Mouse (Mus musculus): ENCODE data around the gene Tada2a. TPM values are rescaled to one million over a fixed set of nuclear protein-coding genes. Genes with fewer than 3 reads are reported as not detected.

Gene Tada2a
- polyA plus RNA-seq, 1 experiment from 2014 or later = 30.5 TPM

GRCm38 (mm10) chr11:84048411-84048810 is 81.0 kb downstream of the Tada2a start:
- H3K27me3 ChIP-seq (ENCODE audit: insufficient read depth, poor library complexity, severe bottlenecking) = no peaks in the 10 kb centered on the region
- H3K4me3 ChIP-seq = no peak overlapping the region
- H3K27ac ChIP-seq = no peak overlapping the region
- no peak for DNase-seq (ENCODE audit: low spot score)
- WGBS = 76% methylated on average over 10 of the region's 10 CpGs
- H3K4me1 ChIP-seq (replicated peaks) = peaks cover 61% of the 10 kb centered on the region
- H3K9me3 ChIP-seq = no peaks in the 10 kb centered on the region
- H3K36me3 ChIP-seq = no peaks in the 10 kb centered on the region

- H3K27me3 ChIP-seq (ENCODE audit: insufficient read depth, poor library complexity, severe bottlenecking) = no peaks in the 10 kb centered on the region
- H3K27ac ChIP-seq = no peak overlapping the region
- no peaks in the 10 kb centered on the region for H3K36me3 ChIP-seq
- WGBS = 71% methylated on average over 4 of the region's 4 CpGs
- H3K4me1 ChIP-seq (replicated peaks) = peaks cover 64% of the 10 kb centered on the region
- H3K9me3 ChIP-seq = no peaks in the 10 kb centered on the region
- DNase-seq (ENCODE audit: low spot score) = no peak
- no peak overlapping the region for H3K4me3 ChIP-seq
Measured at GRCm38 (mm10) chr11:84047270-84047669, 82.1 kb downstream of the Tada2a start.

- Histone ChIP-seq H3K4me1 (replicated peaks) (peaks cover 77% of the 10 kb centered on the region), H3K9me3 (no peaks in the 10 kb centered on the region), H3K36me3 (peaks cover 16% of the 10 kb centered on the region), H3K27me3 (ENCODE audit: insufficient read depth, poor library complexity, severe bottlenecking) (no peaks in the 10 kb centered on the region), H3K27ac (peak overlapping the region; percentile 57), H3K4me3 (no peak overlapping the region)
- DNase-seq (ENCODE audit: low spot score) = no peak
- 35% methylated on average over 1 of the region's 1 CpGs for WGBS
Measured at GRCm38 (mm10) chr11:84044988-84045387, 84.4 kb downstream of the Tada2a start.

GRCm38 (mm10) chr11:84042808-84043762 is 86.3 kb downstream of the Tada2a start:
- peak; percentile 86 for DNase-seq (ENCODE audit: low spot score)
- H3K27ac ChIP-seq = peak overlapping the region; percentile 78
- 0 out of 2 replicates have a peak overlapping the region, but pooled peaks have one; percentile 3 for H3K4me3 ChIP-seq
- no peaks in the 10 kb centered on the region for H3K27me3 ChIP-seq (ENCODE audit: insufficient read depth, poor library complexity, severe bottlenecking)
- WGBS = 35% methylated on average over 14 of the region's 14 CpGs
- peaks cover 79% of the 10 kb centered on the region for H3K4me1 ChIP-seq (replicated peaks)
- peaks cover 34% of the 10 kb centered on the region for H3K36me3 ChIP-seq
- H3K9me3 ChIP-seq = no peaks in the 10 kb centered on the region

- no peaks in the 10 kb centered on the region for H3K9me3 ChIP-seq
- WGBS = 82% methylated on average over 6 of the region's 6 CpGs
- H3K27me3 ChIP-seq (ENCODE audit: insufficient read depth, poor library complexity, severe bottlenecking) = no peaks in the 10 kb centered on the region
- H3K27ac ChIP-seq = no peak overlapping the region
- no peak overlapping the region for H3K4me3 ChIP-seq
- peaks cover 50% of the 10 kb centered on the region for H3K36me3 ChIP-seq
- peaks cover 62% of the 10 kb centered on the region for H3K4me1 ChIP-seq (replicated peaks)
- DNase-seq (ENCODE audit: low spot score) = no peak
Measured at GRCm38 (mm10) chr11:84040621-84041020, 88.8 kb downstream of the Tada2a start.

- Histone ChIP-seq H3K27me3 (ENCODE audit: insufficient read depth, poor library complexity, severe bottlenecking) (no peaks in the 10 kb centered on the region), H3K27ac (no peak overlapping the region), H3K4me3 (no peak overlapping the region), H3K9me3 (no peaks in the 10 kb centered on the region), H3K36me3 (peaks cover 78% of the 10 kb centered on the region), H3K4me1 (replicated peaks) (peaks cover 5% of the 10 kb centered on the region)
- no peak for DNase-seq (ENCODE audit: low spot score)
- 89% methylated on average over 5 of the region's 5 CpGs for WGBS
Measured at GRCm38 (mm10) chr11:84033671-84034070, 95.7 kb downstream of the Tada2a start.

GRCm38 (mm10) chr11:84032559-84032958 is 96.8 kb downstream of the Tada2a start:
- H3K36me3 ChIP-seq = peaks cover 82% of the 10 kb centered on the region

GRCm38 (mm10) chr11:84031971-84032370 is 97.4 kb downstream of the Tada2a start:
- Histone ChIP-seq H3K36me3 (peaks cover 87% of the 10 kb centered on the region), H3K27me3 (ENCODE audit: insufficient read depth, poor library complexity, severe bottlenecking) (no peaks in the 10 kb centered on the region), H3K27ac (no peak overlapping the region), H3K4me3 (no peak overlapping the region), H3K4me1 (replicated peaks) (no peaks in the 10 kb centered on the region), H3K9me3 (no peaks in the 10 kb centered on the region)
- peak; percentile 46 for DNase-seq (ENCODE audit: low spot score)
- WGBS = 53% methylated on average over 9 of the region's 9 CpGs

More at GRCm38 (mm10) chr11:84032559-84032958, 96.8 kb downstream of the Tada2a start:
- Histone ChIP-seq H3K4me1 (replicated peaks) (no peaks in the 10 kb centered on the region), H3K27me3 (ENCODE audit: insufficient read depth, poor library complexity, severe bottlenecking) (no peaks in the 10 kb centered on the region), H3K4me3 (no peak overlapping the region), H3K27ac (no peak overlapping the region), H3K9me3 (no peaks in the 10 kb centered on the region)
- WGBS = 88% methylated on average over 5 of the region's 5 CpGs
- DNase-seq (ENCODE audit: low spot score) = no peak

Other genes starting within 250 kb of the Tada2a start
- gene Ddx52, start 187.5 kb downstream of the Tada2a start, polyA plus RNA-seq (2016; fragmentation: Nextera tagmentation; extraction: Ambion mirVana) = 32.3 and 40.2 TPM in 2 replicates
- 11.3 and 15.9 TPM in 2 replicates for gene Synrg, start 165.2 kb downstream of the Tada2a start, polyA plus RNA-seq (2016; fragmentation: Nextera tagmentation; extraction: Ambion mirVana)
- gene Dusp14, start 60.3 kb downstream of the Tada2a start, polyA plus RNA-seq (2016; fragmentation: Nextera tagmentation; extraction: Ambion mirVana) = 11.0 and 13.3 TPM in 2 replicates
- 21.7 and 22.6 TPM in 2 replicates for gene Acaca, start 72 bp upstream of the Tada2a start, polyA plus RNA-seq (2016; fragmentation: Nextera tagmentation; extraction: Ambion mirVana)
- 0.12 TPM in 1 of 2 replicates, not detected in the other for gene Gm11437, start 37.9 kb upstream of the Tada2a start, polyA plus RNA-seq (2016; fragmentation: Nextera tagmentation; extraction: Ambion mirVana)

Data from hindbrain, embryonic 10.5 days (tissue).